Mouse (Mus musculus) heart, adult 2 months (tissue): ENCODE data around the gene Oscar.

Source experiments
- CTCF ChIP-seq: fragments of 200-600 bp; IDR thresholded peaks from 2 replicates; pipeline ENCODE4 v1.8.1; 2022; ENCODE audit warnings: antibody characterized with exemption, mild to moderate bottlenecking, moderate library complexity
- POLR2A ChIP-seq: fragments of 200-500 bp; IDR thresholded peaks from 2 replicates; pipeline ENCODE4 v1.6.1; 2011; ENCODE audit warnings: mild to moderate bottlenecking, low read depth, low read length, control low read depth; ENCODE audit not compliant: insufficient read depth

- TF ChIP-seq POLR2A (no peak), CTCF (peak; percentile 16)
Measured at GRCm38 (mm10) chr7:3578196-3578595, 37.8 kb downstream of the Oscar start.
